Mouse (Mus musculus) urinary bladder, postnatal 0 days (tissue): ENCODE measurements around the gene Rbm18. TPM values are rescaled to one million over a fixed set of nuclear protein-coding genes. Genes with fewer than 3 reads are reported as not detected.

Experiments used
- polyA plus RNA-seq: library from polyadenylated mRNA; unstranded; fragments of >200 nt; fragmentation: Nextera tagmentation; extraction: Ambion mirVana; gene quantifications from 2 replicates; pipeline ENCODE4 v1.2.1, GENCODE M21; 2015

Rbm18 gene
- 54.2 and 57.7 TPM in 2 replicates for polyA plus RNA-seq

GRCm38 (mm10) chr2:36136300-36136941 is at the start of gene Rbm18, which contains the start of gene Mrrf:
Gene Rbm18, minus strand, starts transcription at chr2:36136773.
Gene Mrrf, plus strand, starts transcription at chr2:36136389.

GRCm38 (mm10) chr2:36104956-36105741 is 31.4 kb downstream of the Rbm18 start, which contains the start of gene Lhx6:
Gene Lhx6, minus strand, starts transcription at chr2:36105408.

Other genes starting within 250 kb of the Rbm18 start
- gene Ttll11, start 156.9 kb downstream of the Rbm18 start, polyA plus RNA-seq: 0.59 and 1.2 TPM in 2 replicates
- gene Ndufa8, start 87.4 kb downstream of the Rbm18 start, polyA plus RNA-seq: 198 and 213 TPM in 2 replicates
- not detected in 2 replicates for gene Morn5, start 87.3 kb downstream of the Rbm18 start, polyA plus RNA-seq
- 0.55 and 0.69 TPM in 2 replicates for gene Lhx6, start 31.4 kb downstream of the Rbm18 start, polyA plus RNA-seq
- gene Mrrf, start 384 bp downstream of the Rbm18 start, polyA plus RNA-seq: 25.3 and 25.5 TPM in 2 replicates
- gene Ptgs1, start 93.7 kb upstream of the Rbm18 start, polyA plus RNA-seq: 41.6 and 48.9 TPM in 2 replicates
- not detected in 2 replicates for gene Olfr338, start 236.7 kb upstream of the Rbm18 start, polyA plus RNA-seq